Mouse (Mus musculus): ENCODE data around the gene Cyp2c23. TPM values are rescaled to one million over a fixed set of nuclear protein-coding genes. Genes with fewer than 3 reads are reported as not detected.

Gene Cyp2c23
- total RNA-seq (2021), result not detected

DNA sequence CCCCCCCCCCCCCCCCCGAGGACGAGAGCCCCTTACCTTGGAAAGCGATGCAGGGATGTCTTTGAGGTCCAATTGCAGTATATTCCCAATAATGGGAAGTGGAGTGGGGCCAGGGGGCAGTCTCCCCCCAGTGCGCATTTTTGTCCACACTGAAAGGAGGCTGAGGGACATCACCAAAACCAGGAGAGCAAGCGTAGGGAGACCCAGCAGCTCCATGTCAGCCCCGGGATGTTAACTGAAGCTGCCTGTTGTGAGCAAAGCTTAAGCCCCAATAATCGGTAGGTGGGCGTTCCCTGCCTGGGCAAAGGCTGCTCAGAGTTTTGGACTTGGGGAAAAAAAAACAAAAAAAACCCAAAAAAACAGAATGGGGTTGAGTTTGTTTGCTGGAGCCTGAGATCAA, at the start of gene Cyp2c23:
Gene Cyp2c23 (minus strand): TSS at position 237 of the 400 bp plus-strand sequence.
- no peak for DNase-seq

DNA sequence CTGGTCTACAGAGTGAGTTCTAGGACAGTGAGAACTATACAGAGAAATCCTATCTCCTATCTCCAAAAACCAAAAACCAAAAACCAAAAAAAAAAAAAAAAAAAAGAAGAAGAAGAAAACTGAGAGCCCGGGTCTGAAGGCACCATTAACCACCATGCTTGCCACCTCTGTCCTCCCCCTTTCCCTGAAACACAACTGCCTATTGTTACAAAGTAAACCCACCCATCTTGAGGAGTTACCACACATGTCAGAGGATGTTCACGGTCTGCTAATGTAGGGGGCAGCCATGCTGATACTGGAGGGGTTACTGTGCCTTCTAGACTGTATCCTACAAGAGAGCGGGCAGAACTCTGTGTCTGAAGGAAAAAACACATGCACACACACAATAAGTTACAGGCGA, 48.0 kb upstream of the Cyp2c23 start:
- no peak for DNase-seq

DNA sequence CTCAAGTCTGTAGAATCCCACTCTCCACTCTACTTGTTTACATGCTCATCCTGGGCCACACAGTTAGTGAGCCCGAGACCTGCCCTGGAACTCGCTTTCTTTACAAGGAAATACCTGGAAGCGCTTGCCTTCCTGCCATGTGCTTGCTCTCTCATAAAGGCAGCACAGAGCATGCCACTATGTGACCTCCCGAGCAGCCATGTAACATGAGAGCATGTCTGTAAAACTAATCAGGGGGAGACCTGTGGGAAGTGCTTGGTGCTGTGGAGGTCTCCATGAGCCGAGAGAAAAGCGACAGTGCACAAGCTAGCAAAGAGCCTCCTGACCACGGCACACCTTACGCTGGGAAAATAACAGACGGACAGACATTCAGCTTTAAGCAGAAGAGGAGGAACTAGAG, 47.4 kb upstream of the Cyp2c23 start:
- no peak for DNase-seq

DNA sequence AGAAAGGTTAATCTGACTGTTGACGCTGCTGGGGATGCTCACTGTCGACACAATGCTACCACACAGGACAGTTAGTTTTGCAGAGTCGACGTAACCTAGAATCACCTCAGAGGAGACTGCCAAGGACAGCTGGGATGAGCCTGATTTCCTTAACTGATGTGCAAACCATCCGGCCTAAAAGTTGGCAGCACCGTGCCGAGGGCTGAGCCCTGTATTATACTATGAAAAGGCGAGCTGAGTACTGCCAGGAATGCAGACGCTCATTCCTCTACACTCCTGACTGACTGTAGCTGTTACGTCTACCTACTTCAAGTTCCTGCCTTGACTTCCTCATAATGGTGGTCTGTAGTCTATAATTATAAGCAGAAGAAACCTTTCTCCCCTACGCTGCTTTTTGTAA, 46.0 kb upstream of the Cyp2c23 start:
- DNase-seq, result no peak

DNA sequence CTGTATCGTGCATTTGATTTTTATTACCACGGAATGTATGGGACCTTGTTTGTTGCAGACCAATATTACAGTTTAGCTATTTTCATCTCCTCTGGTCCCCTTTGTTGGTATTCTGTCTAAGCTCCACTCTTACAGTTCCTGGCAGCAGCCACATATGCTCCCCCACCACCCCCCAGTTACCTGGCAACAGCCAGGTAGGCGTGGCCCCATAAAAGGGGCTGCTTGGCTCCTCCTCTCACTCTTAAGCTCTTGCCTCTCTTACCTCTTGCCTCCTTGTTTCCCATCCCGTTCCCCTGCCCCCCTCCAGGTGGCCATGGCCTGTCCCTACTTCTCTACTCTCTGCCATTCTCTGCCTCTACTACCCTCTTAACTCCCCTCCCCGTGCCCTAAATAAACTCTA, 42.2 kb upstream of the Cyp2c23 start:
- DNase-seq, result no peak

DNA sequence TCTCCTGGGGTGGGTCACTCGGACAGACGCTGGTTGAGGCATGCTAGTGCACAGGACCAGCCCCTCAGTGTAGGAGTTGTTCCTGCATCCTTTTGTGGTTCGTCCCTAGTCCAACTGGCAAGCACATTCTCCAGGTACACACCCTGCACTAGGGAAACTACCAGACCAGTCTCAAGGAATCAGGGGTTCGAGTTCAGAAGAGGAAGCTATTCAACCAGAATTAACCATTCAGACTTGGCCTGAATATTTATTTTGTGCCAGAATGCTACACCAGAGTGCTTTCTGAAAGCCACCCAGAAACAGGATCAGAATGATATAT, 40.9 kb upstream of the Cyp2c23 start:
- DNase-seq, result no peak

DNA sequence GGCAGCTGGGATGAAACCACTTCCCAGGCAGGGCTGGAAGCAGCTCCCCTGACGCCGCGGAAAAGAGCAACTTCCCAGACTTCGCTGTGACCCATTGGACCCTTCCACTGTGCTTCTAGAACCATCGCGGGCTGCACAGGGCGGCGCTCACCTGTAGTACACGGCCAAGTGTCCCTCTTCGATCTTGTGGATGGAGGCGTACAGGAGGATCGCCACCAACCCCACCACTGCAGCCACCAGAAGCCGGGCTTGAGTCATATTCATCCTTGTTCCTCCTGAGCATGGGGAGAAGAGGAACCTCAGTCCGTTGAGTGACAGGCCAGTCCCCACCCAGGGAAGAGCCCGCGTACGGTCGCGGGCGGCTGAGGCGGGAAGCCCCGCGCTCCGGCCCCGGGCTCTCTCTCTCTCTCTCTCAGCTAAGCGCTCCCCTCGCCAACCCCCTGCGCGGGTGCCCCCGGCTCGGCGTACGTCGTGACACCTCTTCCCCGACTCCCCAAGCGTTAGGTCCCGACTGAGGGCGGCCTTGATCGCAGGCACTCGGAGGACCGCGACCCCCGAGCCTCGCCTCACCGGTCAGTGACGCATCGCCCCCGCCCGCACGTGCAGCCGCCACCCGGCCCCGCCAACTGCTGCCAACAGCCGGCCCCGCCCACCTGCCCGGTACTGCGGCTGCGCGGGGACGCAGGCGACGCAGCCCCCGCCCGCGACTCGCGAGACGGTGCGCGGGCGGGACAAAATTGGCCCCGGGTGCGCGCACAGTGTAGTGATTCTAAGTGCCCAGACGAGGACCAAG, 40.3 kb upstream of the Cyp2c23 start, which contains the start of gene Erlin1:
Gene Erlin1 (minus strand): TSS at position 665 of the 793 bp plus-strand sequence.
- peak; percentile 94 for DNase-seq

DNA sequence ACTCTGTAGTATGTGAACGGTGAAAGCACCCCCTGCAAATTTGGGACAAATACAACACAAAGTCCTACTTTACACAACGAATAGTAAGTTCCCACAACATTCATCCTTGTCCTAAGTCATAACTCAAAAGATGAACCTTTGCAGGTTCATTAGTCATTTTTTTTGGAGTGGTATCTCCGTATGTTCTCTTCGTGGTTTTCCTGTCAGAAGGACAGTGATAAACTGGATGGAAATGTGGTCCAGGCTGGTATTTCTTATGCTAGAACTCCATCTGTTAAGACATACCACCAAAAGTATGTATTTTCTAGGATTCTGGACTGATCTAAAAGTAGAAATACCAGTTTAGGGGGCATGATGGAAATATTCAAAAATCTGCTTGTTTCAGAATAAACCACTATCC, 39.2 kb upstream of the Cyp2c23 start:
- DNase-seq, result no peak

DNA sequence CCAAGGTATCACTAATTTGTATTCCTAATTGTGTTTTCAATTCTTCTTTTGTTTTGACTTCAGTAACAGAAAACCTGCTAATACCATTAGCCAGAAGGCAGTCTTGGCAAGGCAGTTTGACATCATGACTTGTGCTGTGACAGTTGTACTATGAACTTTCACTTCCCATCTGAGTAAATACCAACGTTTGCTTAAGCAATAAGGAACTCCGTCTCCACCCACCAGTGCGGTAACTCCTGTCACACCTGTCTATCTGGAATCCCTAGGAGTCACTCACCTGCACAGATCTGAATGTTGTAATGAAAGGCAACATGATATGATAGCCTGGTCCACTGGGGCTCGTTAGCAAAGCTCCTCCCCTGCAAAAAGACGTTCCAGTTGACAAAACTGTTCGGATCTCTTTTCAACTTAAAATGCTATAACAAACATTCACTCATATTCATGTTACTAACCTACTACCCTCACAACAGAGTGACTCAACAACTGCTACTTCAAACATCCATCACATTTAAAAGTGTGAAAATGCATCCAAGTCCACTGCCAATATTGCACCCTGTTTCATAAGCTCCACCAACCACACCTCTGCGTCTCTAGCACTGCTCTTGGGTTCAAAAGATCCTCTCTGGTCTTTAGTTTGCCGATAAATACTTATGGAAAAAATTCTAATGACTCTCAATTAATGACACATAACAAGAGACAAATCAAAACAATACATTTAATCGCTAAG, 38.5 kb upstream of the Cyp2c23 start:
- no peak for DNase-seq

DNA sequence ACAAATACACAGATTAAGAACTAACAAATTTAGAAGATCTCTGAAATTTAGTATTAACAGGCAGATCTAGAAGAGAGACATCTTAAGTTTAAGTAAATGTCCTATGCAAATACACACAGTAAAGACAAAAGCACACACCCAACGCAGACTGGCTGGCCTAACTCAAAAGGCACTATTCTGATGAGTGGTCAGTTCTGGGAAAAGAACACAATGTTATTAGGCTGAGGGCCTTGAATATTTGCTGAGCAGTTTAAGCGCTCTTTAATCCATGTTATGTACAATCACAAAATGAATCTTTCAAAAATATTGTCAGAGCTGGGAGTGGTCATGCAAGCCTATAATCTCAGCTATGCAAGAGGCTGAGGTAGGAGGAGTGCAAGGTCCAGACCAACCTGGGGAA, 35.7 kb upstream of the Cyp2c23 start:
- no peak for DNase-seq

DNA sequence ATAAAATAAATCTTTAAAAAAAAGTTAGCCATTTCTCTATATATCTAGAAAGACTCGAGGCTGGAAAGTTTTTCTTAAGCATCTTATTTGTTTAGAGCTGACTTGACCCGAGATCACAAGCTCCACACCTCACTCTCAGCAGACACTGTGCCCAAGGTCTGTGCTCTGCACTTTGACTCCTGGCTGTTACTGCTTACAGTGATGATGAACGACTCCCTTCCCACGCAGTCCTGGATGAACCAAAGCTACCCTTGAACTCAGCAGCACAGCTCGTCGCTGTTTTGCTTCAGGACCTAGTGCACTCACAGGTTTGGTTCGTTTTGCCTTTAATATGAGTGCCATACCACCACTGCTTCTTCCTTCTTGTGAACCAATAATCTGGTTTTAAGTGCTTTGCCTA, 34.8 kb upstream of the Cyp2c23 start:
- no peak for DNase-seq

DNA sequence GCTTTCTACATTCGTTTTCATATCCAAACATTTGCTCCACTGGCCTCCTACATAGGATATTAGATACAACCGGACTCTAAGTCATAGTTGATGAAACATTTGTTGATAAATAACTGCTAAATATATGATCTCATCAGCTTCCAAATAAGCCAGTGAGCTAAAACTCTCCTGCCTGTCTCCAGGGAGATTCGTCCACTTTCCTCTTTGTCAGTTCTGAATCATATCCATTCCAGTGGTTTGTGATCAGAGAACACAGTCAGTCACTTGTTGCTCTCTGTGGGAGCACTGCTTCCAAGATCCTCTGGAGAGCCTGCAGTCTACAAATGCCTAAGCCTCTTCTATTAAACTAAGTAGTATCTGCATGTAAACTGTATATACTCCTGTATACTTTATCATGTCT, 31.2 kb upstream of the Cyp2c23 start:
- no peak for DNase-seq

DNA sequence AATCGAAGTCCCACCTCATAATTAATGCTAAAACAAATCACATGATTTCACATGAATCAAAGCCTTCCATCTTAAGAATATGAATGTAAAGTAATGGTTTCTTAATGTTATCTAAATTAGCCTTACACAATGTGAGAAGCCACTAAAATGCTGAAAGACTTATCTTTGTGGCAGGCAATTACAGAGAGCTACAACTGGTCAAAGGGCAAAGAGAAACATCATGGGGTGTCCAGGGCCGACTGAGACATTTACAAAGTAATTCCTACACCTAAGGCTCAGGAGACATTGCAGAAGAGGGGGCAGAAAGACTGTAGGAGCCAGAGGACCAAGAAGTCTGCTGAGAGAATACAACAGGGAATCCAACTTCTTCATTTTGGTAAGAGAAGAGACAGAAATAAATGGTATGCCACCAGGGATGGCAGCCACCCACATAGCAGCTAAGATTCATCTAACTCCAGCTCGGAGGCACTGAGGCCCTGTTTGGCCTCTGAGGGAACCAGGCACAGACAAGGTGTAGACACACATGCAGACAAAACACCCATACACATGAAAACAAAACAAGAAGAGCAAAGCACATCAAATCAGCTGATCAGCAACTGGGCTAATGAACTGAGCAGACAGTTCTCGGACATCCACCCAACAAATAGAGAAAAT, 26.3 kb upstream of the Cyp2c23 start:
- no peak for DNase-seq

DNA sequence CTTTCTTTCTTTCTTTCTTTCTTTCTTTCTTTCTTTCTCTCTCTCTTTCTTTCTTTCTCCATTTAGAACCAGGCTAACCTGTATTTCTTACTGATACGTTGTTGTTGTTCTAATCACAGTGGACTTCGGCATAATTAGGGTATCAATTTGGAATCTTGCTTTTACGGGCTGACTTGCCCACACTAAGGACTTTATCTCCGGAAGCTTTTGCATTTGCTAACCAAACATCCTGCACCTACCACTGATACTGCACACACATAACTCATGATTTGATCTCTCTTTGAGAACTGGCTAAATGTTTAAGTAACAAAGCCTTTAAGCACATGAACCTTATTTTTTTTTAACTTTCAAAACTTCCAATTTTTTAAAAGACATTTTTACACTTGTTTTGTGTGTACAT, 21.4 kb upstream of the Cyp2c23 start:
- DNase-seq, result no peak

DNA sequence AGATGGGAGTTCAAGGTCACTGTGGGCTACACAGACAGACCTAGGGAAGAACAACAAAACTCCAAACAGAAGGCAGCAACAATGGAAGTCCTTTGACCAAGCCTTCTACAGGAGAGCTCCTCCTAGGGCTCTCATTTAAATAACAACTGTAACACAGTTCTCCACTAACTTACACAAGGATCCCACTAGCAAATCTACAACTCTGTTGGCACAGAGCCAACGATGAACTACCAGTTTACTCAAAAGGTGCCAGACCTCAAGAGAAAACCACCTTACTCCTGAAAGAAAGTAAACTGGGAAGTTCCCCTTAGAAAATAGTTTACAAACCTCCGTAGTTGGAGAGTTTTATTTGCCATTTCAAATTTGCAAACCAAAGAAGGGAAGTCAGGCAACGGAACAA, 20.3 kb upstream of the Cyp2c23 start:
- DNase-seq, result no peak

DNA sequence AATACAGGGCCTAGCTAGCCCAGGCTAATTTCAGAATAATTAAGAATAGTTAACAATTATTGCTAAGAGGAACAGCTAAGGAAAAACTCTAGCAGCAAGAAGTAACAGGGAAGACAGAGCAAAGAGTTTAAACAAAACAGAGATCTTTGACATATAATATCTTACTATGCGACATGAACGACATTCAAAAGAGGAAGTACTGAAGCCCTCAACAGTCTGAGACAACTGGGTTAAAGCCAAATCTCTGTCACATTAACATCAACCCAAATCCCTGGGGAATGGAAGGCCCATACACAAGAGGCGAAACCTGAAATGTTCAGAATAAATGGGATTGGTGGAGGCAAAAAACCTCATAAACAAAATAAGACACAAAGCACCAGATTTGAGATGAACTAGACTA, 16.8 kb upstream of the Cyp2c23 start:
- DNase-seq, result no peak

DNA sequence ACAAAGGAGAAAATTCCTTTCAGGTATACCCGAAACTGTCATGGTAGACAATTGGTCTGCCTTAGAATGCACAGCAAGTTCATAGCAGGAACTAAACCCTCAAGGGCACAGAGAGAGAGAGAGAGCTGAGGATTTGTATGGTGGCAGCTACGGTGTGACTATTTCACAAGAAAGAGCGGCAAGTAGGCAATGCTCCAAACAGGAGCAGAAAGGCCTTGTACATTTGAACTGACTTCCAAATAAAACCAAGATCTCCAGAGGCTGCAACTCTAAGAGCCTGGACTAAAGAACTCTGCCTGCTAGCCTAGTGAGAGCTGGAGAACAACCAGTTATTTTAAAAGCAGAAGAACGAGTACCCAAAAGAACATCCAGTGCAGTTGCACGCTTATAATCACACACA, 13.1 kb upstream of the Cyp2c23 start:
- no peak for DNase-seq

DNA sequence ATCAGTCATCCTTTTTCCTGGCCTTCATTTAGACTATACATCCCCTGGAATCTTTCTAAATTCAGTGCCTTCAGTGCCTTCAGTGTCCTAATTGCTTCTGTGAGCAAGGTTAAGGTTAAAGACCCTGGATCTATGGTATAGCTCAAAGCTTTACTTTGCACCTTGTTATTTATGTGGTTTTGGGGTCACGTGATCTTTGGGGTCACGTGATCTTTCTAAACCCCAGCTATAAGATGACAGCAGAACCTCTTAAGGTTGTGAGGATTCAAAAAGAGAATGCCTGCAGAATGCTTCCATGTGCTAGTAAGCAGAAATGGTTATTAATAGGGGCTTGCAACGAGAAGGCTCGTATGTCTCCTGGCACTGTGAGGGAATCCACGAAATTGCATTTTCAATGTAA, 4.4 kb upstream of the Cyp2c23 start:
- no peak for DNase-seq

DNA sequence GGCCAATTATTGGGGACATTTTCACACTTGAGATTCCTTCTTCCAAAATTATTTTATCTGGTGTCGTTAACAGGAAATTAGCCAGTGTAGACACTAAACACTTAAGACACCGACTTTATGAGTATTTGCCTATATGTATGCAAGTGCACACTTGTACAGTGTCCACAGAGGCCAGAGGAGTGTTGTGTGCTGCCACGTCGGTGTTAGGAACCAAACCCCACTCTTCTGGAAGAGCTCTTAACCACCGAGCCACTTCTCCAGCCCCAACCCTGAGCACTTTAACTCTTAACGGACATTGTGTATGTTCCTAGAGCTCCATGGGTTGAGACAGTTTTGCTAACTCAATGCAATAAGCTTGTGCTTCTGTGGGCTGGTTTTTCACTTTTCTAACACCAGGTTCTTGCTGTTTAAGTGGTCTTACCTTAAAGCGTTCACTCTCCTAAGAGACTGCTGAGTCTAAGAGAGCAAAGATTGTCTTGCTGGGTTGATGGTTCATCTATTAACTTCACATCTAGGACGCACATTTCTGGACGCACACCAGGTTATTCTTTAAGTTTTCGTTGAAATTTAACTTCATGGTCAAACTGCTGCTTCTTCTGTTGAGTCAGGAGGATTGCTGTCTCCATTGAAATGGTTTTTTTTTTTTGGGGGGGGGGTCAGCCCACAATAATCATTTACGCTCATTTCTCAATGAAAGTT, 3.2 kb upstream of the Cyp2c23 start:
- no peak for DNase-seq

DNA sequence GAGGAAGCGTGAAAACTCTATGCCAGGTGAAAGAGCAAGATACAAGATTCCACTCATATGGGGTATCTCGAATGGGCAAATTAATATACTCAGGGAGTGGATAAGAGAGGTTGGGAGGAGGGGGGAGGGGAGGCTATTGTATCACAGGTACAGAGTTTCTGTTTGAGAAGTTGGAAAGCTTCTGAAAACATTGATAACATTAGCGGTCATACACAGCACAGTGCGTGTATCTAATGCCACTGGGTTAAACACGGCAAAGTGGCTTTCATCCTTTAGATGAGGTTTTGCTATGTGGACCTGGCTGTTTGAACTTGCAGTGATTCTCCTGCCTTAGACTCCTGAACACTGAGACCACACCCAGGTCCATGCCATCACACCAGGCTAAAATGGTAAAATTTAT, 1.0 kb upstream of the Cyp2c23 start:
- no peak for DNase-seq

DNA sequence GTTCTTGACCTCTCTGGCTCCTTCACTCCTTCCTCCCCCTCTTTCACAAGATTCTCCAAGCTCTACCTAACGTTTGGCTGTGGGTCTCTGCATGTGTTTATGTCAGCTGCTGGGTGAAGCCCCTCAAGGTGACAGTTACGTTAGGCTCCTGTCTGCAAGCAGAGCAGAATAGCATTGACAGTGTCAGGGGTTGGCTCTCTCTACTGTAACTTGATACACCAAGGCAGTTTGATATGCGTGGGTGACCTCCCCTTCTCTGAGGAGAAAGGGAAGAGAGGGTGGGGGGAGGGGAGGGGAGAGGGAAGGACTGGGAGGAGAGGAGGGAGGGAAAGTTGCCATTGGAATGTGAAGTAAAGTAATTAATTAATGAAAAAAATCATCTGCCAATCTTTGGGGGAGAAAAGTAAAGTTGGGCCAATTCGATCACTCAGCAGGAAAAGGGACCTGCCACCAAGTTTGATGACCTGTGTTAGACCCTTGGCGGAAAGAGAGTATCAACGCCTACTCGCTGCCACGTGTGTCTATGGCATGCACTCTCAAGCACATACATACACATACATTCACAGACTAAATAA, 2.0 kb downstream of the Cyp2c23 start:
- no peak for DNase-seq

DNA sequence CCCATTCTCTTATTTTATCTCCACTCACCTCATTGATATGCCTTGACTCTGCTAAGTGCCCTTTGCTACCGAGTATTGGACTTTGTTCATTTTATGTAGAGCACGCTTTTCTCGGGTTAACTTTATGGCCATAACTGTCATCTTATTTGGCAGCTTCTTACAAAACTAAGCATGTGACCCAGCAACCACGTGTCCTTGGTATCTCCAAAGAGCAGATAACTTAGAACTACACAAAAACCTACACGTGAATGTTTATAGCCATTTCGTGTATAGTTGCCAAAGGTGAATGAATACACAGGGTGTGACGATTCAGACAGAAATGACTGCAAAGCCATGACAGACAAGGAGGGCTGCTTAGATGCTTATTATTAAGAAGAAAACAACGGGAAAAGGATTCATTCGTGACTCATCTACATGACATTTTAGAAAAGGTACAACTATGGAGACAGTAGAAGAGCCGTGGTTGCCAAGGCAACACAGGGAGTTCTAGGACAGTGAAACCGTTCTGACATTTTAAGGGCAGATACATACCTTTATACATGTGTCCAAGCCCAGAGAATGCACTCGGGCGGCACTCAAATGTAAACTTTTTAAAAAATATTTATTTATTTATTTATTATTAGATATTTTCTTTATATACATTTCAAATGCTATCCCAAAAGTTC, 4.0 kb downstream of the Cyp2c23 start:
- DNase-seq, result no peak
